Mouse (Mus musculus) heart, embryonic 13.5 days (tissue): Measurements from ENCODE around the gene Vamp5. TPM values are rescaled to one million over a fixed set of nuclear protein-coding genes. Genes with fewer than 3 reads are reported as not detected.

Experiments
- ATAC-seq: fragments of 200-750 bp; cut with Nextera tagmentation; 2 replicates; pipeline ENCODE4 v1.8.0; 2017; ENCODE audit warnings: moderate TSS enrichment; ENCODE audit not compliant: insufficient number of reproducible peaks, low FRiP score, low TSS enrichment; ENCODE audit errors: extremely low read depth
- H3K27ac ChIP-seq: fragments of 300-500 bp; sonication (generic); replicated peaks from 2 replicates; pipeline ENCODE4 v1.5.1; 2015; ENCODE audit warnings: moderate library complexity, mild to moderate bottlenecking, inconsistent platforms
- H3K27me3 ChIP-seq: fragments of 300-500 bp; sonication (generic); replicated peaks from 2 replicates; pipeline ENCODE4 v1.6.1; 2015; ENCODE audit warnings: mild to moderate bottlenecking, inconsistent platforms
- H3K36me3 ChIP-seq: fragments of 300-500 bp; sonication (generic); 2 replicates; pipeline ENCODE4 v1.6.1; 2015; ENCODE audit warnings: mild to moderate bottlenecking, inconsistent platforms
- H3K4me1 ChIP-seq: fragments of 300-500 bp; sonication (generic); 2 replicates; pipeline ENCODE4 v1.6.1; 2015; ENCODE audit warnings: inconsistent platforms
- H3K4me2 ChIP-seq: fragments of 300-500 bp; sonication (generic); 2 replicates; pipeline ENCODE4 v1.6.1; 2015; ENCODE audit warnings: inconsistent platforms, mild to moderate bottlenecking, moderate library complexity
- H3K4me3 ChIP-seq: fragments of 300-500 bp; sonication (generic); 2 replicates; pipeline ENCODE4 v1.5.1; 2015; ENCODE audit warnings: moderate library complexity, mild to moderate bottlenecking, inconsistent platforms
- H3K9ac ChIP-seq: fragments of 300-500 bp; sonication (generic); 2 replicates; pipeline ENCODE4 v1.6.1; 2015; ENCODE audit warnings: inconsistent platforms, mild to moderate bottlenecking, moderate library complexity
- H3K9me3 ChIP-seq: fragments of 300-500 bp; sonication (generic); 2 replicates; pipeline ENCODE4 v1.6.1; 2016; ENCODE audit warnings: inconsistent platforms
- WGBS: fragments of 180-500 bp; shearing (Covaris S2); methylation state at CpG from one replicate; pipeline ENCODE4 v1.1.7; 2015; ENCODE audit warnings: mixed read lengths; 5-methylcytosine and 5-hydroxymethylcytosine counted together
- polyA plus RNA-seq: library from polyadenylated mRNA; unstranded; fragments of >200 nt; fragmentation: Nextera tagmentation; extraction: Ambion mirVana; gene quantifications from 2 replicates; pipeline ENCODE4 v1.2.1, GENCODE M21; 2015

Gene Vamp5
- polyA plus RNA-seq = 42.7 and 53.4 TPM in 2 replicates

DNA sequence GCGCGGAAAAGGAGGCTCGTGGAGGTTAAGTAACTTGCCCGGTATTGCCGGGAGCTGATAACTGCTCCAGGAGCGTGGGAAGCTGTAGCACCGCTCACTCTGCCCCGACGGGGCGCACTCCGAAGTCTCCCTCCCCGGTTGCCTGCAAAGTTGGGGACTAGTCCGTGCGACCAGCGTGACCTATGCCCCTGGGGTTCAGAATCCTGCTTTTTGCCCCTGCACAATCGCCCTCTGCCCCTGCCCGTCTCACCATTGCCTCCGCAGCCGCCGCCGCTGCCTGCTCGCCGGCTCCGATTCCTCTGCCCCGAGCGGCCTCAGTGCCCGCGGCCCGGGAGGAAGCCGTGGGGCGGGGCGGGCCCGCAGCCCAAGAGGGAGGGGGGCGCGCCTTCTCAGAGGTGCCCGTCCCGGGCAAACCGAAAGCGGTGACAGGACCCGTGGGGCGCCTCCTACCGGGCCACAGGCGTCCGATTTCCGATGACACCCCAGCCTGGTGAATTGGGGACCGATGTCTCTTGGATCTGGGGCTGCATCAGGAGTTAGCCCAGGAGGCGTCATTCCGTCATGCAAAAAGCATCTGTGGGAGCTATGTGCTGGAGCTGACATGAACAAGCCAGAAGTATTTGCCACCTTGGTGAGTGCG lies at the start of gene Vamp5:
Vamp5 (minus strand) TSS at position 338 of the 640 bp plus-strand sequence.
- H3K36me3 ChIP-seq = peaks cover 20% of the 10 kb centered on the region
- H3K27me3 ChIP-seq = no peaks in the 10 kb centered on the region
- H3K4me3 ChIP-seq = peak within 1 kb of the TSS; percentile 77
- H3K27ac ChIP-seq = peak within 1 kb of the TSS; percentile 91
- WGBS = under 1% methylated on average over 44 of the region's 49 CpGs
- peak within 1 kb of the TSS; percentile 79 for H3K4me2 ChIP-seq
- ATAC-seq = peak; percentile 66
- H3K9ac ChIP-seq = peak within 1 kb of the TSS; percentile 90
- no peaks in the 10 kb centered on the region for H3K9me3 ChIP-seq
- peaks cover 22% of the 10 kb centered on the region for H3K4me1 ChIP-seq

DNA sequence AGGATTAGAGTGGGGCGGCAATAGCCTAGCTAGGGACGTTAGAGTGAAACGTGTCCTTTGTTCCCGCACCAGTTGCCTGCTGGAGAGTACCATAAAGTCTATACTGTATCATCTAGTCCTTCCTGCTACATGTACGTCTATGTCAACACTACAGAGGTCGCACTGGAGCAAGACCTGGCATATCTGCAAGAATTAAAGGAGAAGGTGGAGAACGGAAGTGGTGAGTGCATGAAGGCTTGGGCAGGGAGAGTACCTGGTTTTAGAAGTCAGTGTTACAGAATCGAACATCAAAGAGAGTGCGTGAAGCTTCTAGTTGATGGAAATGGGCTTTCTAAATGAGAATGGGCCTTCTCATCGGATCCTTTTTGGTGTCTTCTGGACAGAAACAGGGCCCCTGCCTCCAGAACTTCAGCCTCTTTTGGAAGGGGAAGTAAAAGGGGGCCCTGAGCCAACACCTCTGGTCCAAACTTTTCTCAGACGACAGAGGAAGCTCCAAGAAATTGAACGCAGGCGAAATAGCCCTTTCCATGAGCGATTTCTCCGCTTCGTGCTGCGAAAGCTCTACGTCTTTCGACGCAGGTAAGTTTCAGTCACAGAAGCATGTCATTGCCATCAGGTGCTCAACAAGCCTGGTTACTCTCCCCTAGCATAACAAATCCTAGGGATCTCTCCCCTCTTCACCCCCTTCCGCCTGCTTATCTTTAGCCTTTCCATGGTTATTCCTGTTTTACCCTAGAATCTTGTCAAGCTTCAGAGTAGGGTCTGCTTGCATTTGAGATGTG lies 49.0 kb upstream of the Vamp5 start:
- Histone ChIP-seq H3K27me3 (no peaks in the 10 kb centered on the region), H3K9me3 (no peaks in the 10 kb centered on the region), H3K9ac (no peak overlapping the region), H3K27ac (no peak overlapping the region), H3K36me3 (peaks cover 99% of the 10 kb centered on the region), H3K4me1 (no peaks in the 10 kb centered on the region), H3K4me3 (no peak overlapping the region), H3K4me2 (no peak overlapping the region)
- no peak for ATAC-seq
- 82% methylated on average over 21 of the region's 21 CpGs for WGBS

DNA sequence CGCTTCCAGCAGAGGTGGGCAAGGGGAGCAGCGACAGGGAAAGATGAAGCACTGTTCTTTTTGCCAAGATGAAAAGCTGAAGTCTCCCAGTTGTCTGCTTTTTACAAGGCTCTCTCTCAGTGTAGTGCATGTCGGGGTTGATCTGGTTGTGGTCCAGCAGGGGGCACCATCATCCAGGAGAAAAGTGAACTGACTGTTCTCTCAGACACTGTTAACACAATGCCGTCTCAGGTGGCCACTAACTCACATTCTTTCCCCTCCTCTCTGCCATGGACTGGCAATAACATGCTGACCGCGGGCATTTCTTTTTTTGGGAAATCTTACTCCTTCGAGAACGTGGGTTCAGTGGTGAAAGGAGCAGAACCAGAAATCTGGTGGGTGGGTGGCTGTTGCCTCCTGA lies 47.8 kb upstream of the Vamp5 start:
- no peak overlapping the region for H3K9ac ChIP-seq
- no peak overlapping the region for H3K4me2 ChIP-seq
- no peaks in the 10 kb centered on the region for H3K4me1 ChIP-seq
- H3K4me3 ChIP-seq = no peak overlapping the region
- no peak for ATAC-seq
- H3K9me3 ChIP-seq = no peaks in the 10 kb centered on the region
- H3K36me3 ChIP-seq = peaks cover 99% of the 10 kb centered on the region
- H3K27me3 ChIP-seq = no peaks in the 10 kb centered on the region
- 42% methylated on average over 8 of the region's 8 CpGs for WGBS
- H3K27ac ChIP-seq = no peak overlapping the region

DNA sequence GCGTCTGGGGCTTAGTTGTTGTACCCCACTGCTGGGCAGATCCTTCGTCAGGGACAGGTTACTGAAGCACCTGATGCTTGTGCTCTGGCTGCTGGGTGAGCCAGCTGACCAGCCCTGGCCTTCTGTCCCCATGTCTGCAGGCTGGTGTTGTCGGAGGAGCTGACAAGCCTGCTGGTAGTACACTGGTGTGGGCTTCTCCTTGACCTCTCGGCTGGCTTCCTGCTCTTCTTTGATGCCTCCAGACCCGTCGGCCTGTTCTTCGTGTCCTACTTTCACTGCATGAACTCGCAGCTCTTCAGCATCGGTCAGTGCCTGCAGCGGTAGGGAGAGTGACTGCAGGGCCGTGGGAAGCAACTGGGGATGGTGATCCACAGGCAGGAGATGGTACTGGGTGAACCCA lies 45.4 kb upstream of the Vamp5 start:
- H3K4me3 ChIP-seq = no peak overlapping the region
- no peak for ATAC-seq
- no peak overlapping the region for H3K4me2 ChIP-seq
- H3K36me3 ChIP-seq = peaks cover 99% of the 10 kb centered on the region
- no peak overlapping the region for H3K9ac ChIP-seq
- H3K9me3 ChIP-seq = no peaks in the 10 kb centered on the region
- no peaks in the 10 kb centered on the region for H3K4me1 ChIP-seq
- H3K27me3 ChIP-seq = no peaks in the 10 kb centered on the region
- H3K27ac ChIP-seq = no peak overlapping the region
- 93% methylated on average over 11 of the region's 11 CpGs for WGBS

DNA sequence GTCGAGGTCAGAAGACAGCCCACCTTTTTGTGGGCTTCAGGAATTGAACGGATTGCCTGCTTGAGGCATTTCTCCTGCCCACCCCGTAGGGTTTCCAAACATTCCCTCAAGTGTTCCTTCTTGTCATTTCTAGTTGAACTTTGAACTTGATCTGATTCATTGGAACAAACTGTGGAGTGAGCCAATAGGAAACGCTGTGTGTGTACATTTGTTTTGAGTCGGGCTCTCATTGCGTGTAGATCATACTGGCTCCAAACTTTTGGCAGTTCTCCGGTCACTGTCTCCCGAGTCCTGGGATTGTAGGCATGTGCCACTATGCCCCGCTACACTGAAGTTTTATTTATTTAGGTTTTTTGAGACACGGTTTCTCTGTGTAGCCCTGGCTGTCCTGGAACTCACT lies 40.6 kb upstream of the Vamp5 start:
- peaks cover 93% of the 10 kb centered on the region for H3K36me3 ChIP-seq
- 91% methylated on average over 10 of the region's 10 CpGs for WGBS

DNA sequence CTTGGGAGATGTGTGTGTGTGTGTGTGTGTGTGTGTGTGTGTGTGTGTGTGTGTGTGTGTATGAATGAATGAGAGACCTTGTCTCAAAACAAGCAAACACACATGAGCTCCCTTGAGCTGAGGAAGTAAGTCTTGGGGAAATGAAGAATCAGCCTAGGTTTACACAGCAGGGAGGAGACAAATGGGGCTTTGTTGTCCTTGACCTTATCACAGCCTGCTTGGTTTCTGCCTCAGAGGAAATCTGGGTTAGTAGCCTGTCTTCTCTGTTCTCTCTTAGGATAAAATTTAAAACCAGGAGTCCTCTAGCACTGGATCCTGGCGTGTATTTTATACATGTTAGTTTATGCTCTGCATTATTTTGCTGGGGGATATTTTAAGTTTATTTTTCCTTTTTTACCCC lies 39.5 kb upstream of the Vamp5 start:
- 74% methylated on average over 1 of the region's 1 CpGs for whole genome bisulfite sequencing
- H3K4me1 ChIP-seq = peaks cover 18% of the 10 kb centered on the region
- peaks cover 85% of the 10 kb centered on the region for H3K36me3 ChIP-seq
- H3K9me3 ChIP-seq = no peaks in the 10 kb centered on the region
- H3K27me3 ChIP-seq = no peaks in the 10 kb centered on the region
- no peak overlapping the region for H3K4me2 ChIP-seq
- no peak overlapping the region for H3K4me3 ChIP-seq
- H3K9ac ChIP-seq = no peak overlapping the region
- H3K27ac ChIP-seq = no peak overlapping the region
- ATAC-seq = no peak

More for the DNA sequence above, 40.6 kb upstream of the Vamp5 start:
- Histone ChIP-seq H3K9ac (no peak overlapping the region), H3K4me2 (no peak overlapping the region), H3K9me3 (no peaks in the 10 kb centered on the region), H3K4me1 (peaks cover 7% of the 10 kb centered on the region), H3K27ac (no peak overlapping the region), H3K27me3 (no peaks in the 10 kb centered on the region), H3K4me3 (no peak overlapping the region)
- no peak for ATAC-seq

DNA sequence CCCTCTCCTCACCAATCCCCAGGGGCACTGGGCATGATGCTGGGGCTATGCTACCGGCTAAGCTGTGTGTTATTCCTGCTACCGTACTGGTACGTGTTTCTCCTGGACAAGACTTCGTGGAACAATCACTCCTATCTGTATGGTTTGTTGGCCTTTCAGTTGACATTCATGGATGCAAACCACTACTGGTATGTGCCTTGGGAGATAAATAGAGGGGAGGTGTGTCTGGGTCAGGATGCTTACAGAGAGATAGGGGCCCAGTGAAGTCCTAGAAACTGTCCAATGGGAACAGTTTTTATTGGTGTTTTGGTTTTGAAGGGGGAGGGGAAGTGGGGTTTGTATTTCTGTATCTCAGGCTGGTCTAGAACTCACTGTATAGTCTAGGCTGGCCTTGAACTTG lies 38.0 kb upstream of the Vamp5 start:
- no peak for ATAC-seq
- Histone ChIP-seq H3K9ac (no peak overlapping the region), H3K27ac (no peak overlapping the region), H3K36me3 (peaks cover 70% of the 10 kb centered on the region), H3K9me3 (no peaks in the 10 kb centered on the region), H3K27me3 (no peaks in the 10 kb centered on the region), H3K4me3 (no peak overlapping the region), H3K4me2 (no peak overlapping the region), H3K4me1 (peaks cover 25% of the 10 kb centered on the region)
- 72% methylated on average over 4 of the region's 4 CpGs for WGBS

DNA sequence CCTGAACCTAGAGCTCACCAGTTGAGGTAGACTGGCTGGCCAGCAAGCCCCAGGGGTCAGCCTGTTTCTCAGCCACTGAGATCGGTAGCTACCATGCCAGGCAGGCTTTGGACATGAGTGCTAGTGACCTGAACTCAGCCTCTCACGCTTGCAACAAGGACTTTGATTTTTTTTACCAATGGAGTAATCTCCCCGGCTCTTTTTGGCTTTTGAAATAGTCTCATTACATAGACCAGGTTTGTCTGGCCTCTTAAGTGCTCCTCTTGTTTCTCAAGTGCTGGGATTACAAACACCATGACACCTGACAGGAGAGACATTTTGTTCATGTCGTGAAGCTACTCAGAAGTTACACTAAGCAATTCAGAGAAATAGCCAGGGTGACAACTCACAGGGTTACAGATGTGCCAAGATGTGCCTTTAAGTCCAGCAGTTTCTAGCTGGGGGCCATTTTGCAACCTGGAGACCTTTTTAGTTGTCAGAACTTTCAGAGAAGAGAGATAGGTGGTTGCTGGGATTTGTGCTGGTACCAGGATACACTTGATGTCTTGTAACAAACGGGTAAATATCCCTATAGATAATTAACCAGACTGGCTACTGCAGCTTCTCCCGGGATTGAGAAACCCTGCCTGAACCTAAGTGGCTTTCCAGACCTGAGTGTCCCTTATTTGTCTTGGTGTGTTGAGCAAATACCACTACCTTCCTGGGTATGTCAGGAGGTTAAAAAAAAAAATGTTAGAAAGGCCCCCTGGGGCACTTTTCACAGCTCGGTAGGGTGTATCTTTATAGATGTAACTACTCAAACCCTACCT lies 35.9 kb upstream of the Vamp5 start:
- H3K4me2 ChIP-seq = peak overlapping the region; percentile 83
- H3K4me1 ChIP-seq = peaks cover 25% of the 10 kb centered on the region
- peaks cover 49% of the 10 kb centered on the region for H3K36me3 ChIP-seq
- no peak overlapping the region for H3K4me3 ChIP-seq
- H3K27ac ChIP-seq = no peak overlapping the region
- peak overlapping the region; percentile 44 for H3K9ac ChIP-seq
- no peak for ATAC-seq
- no peaks in the 10 kb centered on the region for H3K9me3 ChIP-seq
- H3K27me3 ChIP-seq = no peaks in the 10 kb centered on the region
- 64% methylated on average over 7 of the region's 7 CpGs for WGBS

DNA sequence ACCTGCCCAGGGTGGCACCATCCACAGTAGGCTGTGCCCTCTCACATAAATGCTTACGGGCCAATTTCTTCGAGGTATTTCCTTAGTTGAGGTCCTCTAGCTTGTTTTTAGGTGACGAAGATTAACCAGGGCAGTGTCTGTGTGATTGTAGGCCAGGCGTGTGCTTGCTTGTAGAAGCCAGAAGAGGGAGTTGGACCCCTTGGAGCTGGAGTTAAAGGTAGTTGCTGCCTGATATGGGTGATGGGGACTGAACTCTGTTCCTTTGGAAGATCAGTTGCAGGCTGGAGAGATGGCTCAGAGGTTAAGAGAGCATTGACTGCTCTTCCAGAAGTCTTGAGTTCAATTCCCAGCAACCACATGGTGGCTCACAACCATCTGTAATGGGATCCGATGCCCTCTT lies 34.9 kb upstream of the Vamp5 start:
- ATAC-seq = no peak
- Histone ChIP-seq H3K4me1 (peaks cover 23% of the 10 kb centered on the region), H3K27ac (no peak overlapping the region), H3K9me3 (no peaks in the 10 kb centered on the region), H3K9ac (peak overlapping the region; percentile 91), H3K4me3 (peak overlapping the region; percentile 73), H3K27me3 (no peaks in the 10 kb centered on the region), H3K4me2 (peak overlapping the region; percentile 83), H3K36me3 (peaks cover 39% of the 10 kb centered on the region)
- WGBS = 78% methylated on average over 5 of the region's 5 CpGs

DNA sequence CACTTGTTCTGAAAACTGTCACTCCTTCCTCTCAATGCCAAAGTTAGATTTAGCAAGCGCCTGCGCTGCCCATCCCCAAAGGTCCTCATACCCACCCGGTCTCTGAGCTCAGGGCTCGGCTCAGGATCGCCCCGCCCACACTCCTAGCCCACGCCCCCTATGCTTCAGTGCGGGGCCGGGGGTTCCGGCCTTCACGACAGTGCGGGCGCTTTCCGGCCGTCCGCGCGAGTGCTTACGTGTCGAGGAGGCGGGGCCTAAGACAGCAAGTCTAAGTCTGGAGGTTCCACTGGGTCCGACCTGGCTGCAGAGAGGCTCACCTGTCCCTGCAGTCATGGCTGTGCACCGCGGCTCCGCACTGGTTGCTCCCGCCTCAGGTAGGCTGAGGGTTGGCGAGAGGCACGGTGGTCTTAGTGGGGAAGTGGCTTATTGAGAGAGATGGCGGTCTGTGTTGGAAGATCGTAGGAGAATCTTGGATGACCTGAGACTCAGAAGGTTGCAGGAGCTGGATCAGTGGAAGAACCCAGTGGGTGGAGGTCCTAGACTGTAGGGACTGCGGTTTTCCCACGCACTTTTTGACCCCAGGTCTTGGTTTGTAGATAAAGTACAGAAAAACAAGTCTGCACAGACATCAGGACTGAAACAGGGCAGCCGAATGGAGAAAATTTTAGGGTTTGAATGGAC lies 33.9 kb upstream of the Vamp5 start, which contains the start of gene Ggcx:
Ggcx (plus strand) TSS at position 233 of the 681 bp plus-strand sequence.
- peak within 1 kb of the TSS; percentile 83 for H3K4me2 ChIP-seq
- H3K27ac ChIP-seq = peak within 1 kb of the TSS; percentile 62
- no peaks in the 10 kb centered on the region for H3K9me3 ChIP-seq
- peak within 1 kb of the TSS; percentile 91 for H3K9ac ChIP-seq
- WGBS = under 1% methylated on average over 33 of the region's 33 CpGs
- H3K27me3 ChIP-seq = no peaks in the 10 kb centered on the region
- peaks cover 23% of the 10 kb centered on the region for H3K4me1 ChIP-seq
- peak; percentile 96 for ATAC-seq
- H3K36me3 ChIP-seq = peaks cover 30% of the 10 kb centered on the region
- peak within 1 kb of the TSS; percentile 73 for H3K4me3 ChIP-seq

DNA sequence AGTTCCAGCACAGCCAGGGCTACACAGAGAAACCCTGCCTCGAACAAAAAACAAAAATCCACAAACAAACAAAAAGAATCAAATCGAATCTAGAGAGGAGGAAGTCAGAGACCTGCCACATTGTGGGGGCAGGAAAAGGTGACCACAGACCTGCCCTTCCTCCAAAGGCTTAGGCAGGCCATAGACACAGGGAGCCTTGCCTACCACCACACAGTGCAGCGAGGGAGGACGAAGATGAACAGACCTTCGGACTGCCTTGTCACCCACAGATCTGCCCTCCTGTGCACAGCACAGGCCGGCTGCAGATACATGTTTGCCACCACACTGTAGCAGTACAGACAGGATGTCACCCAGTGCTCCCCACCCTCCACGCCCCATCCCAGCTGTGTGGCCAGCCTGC lies 30.2 kb upstream of the Vamp5 start:
- Histone ChIP-seq H3K27me3 (no peaks in the 10 kb centered on the region), H3K27ac (no peak overlapping the region), H3K4me1 (peaks cover 14% of the 10 kb centered on the region), H3K4me3 (no peak overlapping the region), H3K4me2 (no peak overlapping the region), H3K36me3 (no peaks in the 10 kb centered on the region), H3K9me3 (no peaks in the 10 kb centered on the region), H3K9ac (no peak overlapping the region)
- no peak for ATAC-seq
- 72% methylated on average over 7 of the region's 7 CpGs for WGBS
